Mouse (Mus musculus) skeletal muscle tissue, adult 2 months (tissue): ENCODE measurements around the gene Pknox2.

Experiments
- DNase-seq: peaks from one replicate; pipeline ENCODE4 v3.0.0-alpha.2; 2012; ENCODE audit warnings: low read depth, low spot score

Gene Pknox2

GRCm38 (mm10) chr9:37147359-37147685 is at the start of gene Pknox2:
Gene Pknox2, minus strand, starts transcription at chr9:37147407.
- DNase-seq = no peak

GRCm38 (mm10) chr9:37188024-37188423 is 40.8 kb upstream of the Pknox2 start:
- DNase-seq = no peak

GRCm38 (mm10) chr9:37187407-37187806 is 40.2 kb upstream of the Pknox2 start:
- no peak for DNase-seq

GRCm38 (mm10) chr9:37183176-37183575 is 36.0 kb upstream of the Pknox2 start:
- DNase-seq = no peak

- DNase-seq = no peak
These were observed 34.4 kb upstream of the Pknox2 start for GRCm38 (mm10) chr9:37181596-37181995.

- no peak for DNase-seq
These were observed 32.4 kb upstream of the Pknox2 start for GRCm38 (mm10) chr9:37179596-37179995.

GRCm38 (mm10) chr9:37178911-37179310 is 31.7 kb upstream of the Pknox2 start:
- no peak for DNase-seq

GRCm38 (mm10) chr9:37177551-37177950 is 30.3 kb upstream of the Pknox2 start:
- no peak for DNase-seq

- DNase-seq = peak; percentile 27
These were observed 29.9 kb upstream of the Pknox2 start for GRCm38 (mm10) chr9:37177107-37177506.

GRCm38 (mm10) chr9:37176002-37176401 is 28.8 kb upstream of the Pknox2 start:
- no peak for DNase-seq

GRCm38 (mm10) chr9:37173376-37173775 is 26.2 kb upstream of the Pknox2 start:
- no peak for DNase-seq

- no peak for DNase-seq
These were observed 19.7 kb upstream of the Pknox2 start for GRCm38 (mm10) chr9:37166899-37167298.

GRCm38 (mm10) chr9:37160686-37161085 is 13.5 kb upstream of the Pknox2 start:
- DNase-seq = no peak

- DNase-seq = no peak
These were observed 679 bp upstream of the Pknox2 start for GRCm38 (mm10) chr9:37147886-37148285.

- DNase-seq = peak; percentile 86
These were observed 426 bp downstream of the Pknox2 start for GRCm38 (mm10) chr9:37146603-37147358.

- DNase-seq = no peak
These were observed 929 bp downstream of the Pknox2 start for GRCm38 (mm10) chr9:37146353-37146602.

GRCm38 (mm10) chr9:37145616-37146352 is 1.4 kb downstream of the Pknox2 start:
- DNase-seq = no peak

GRCm38 (mm10) chr9:37145151-37145615 is 2.0 kb downstream of the Pknox2 start:
- DNase-seq = peak; percentile 61

- no peak for DNase-seq
These were observed 2.5 kb downstream of the Pknox2 start for GRCm38 (mm10) chr9:37144696-37145095.

GRCm38 (mm10) chr9:37144251-37144650 is 3.0 kb downstream of the Pknox2 start:
- DNase-seq = no peak

GRCm38 (mm10) chr9:37143046-37143931 is 3.9 kb downstream of the Pknox2 start:
- no peak for DNase-seq

GRCm38 (mm10) chr9:37142107-37142506 is 5.1 kb downstream of the Pknox2 start:
- no peak for DNase-seq
